Mouse (Mus musculus) kidney, embryonic 15.5 days (tissue): ENCODE measurements around the gene Ssr2. TPM values are rescaled to one million over a fixed set of nuclear protein-coding genes. Genes with fewer than 3 reads are reported as not detected.

Source experiments
- ATAC-seq: fragments of 200-750 bp; cut with Nextera tagmentation; replicated peaks from 2 replicates; pipeline ENCODE4 v1.8.0; 2017; ENCODE audit warnings: moderate TSS enrichment; ENCODE audit not compliant: low FRiP score
- H3K27ac ChIP-seq: fragments of 300-500 bp; sonication (generic); 2 replicates; pipeline ENCODE4 v1.5.1; 2015; ENCODE audit warnings: mild to moderate bottlenecking, inconsistent platforms
- H3K27me3 ChIP-seq: fragments of 300-500 bp; sonication (generic); 2 replicates; pipeline ENCODE4 v1.6.1; 2015; ENCODE audit warnings: inconsistent platforms
- H3K36me3 ChIP-seq: fragments of 300-500 bp; sonication (generic); 2 replicates; pipeline ENCODE4 v1.6.1; 2015; ENCODE audit warnings: inconsistent platforms
- H3K4me1 ChIP-seq: fragments of 300-500 bp; sonication (generic); 2 replicates; pipeline ENCODE4 v1.6.1; 2015; ENCODE audit warnings: inconsistent platforms
- H3K4me2 ChIP-seq: fragments of 300-500 bp; sonication (generic); 2 replicates; pipeline ENCODE4 v1.6.1; 2015; ENCODE audit warnings: moderate library complexity, mild to moderate bottlenecking, inconsistent platforms
- H3K4me3 ChIP-seq: fragments of 300-500 bp; sonication (generic); replicated peaks from 2 replicates; pipeline ENCODE4 v1.5.1; 2015; ENCODE audit warnings: mild to moderate bottlenecking, inconsistent platforms
- H3K9ac ChIP-seq: fragments of 300-500 bp; sonication (generic); 2 replicates; pipeline ENCODE4 v1.6.1; 2015; ENCODE audit warnings: mild to moderate bottlenecking, inconsistent platforms
- H3K9me3 ChIP-seq: fragments of 300-500 bp; sonication (generic); replicated peaks from 2 replicates; pipeline ENCODE4 v1.6.1; 2016; ENCODE audit warnings: inconsistent platforms
- WGBS: fragments of 180-500 bp; shearing (Covaris S2); methylation state at CpG from one replicate; pipeline ENCODE4 v1.1.7; 2015; ENCODE audit warnings: mixed read lengths; 5-methylcytosine and 5-hydroxymethylcytosine counted together
- polyA plus RNA-seq: library from polyadenylated mRNA; unstranded; fragments of >200 nt; fragmentation: Nextera tagmentation; extraction: Ambion mirVana; gene quantifications from 2 replicates; pipeline ENCODE4 v1.2.1, GENCODE M21; 2015

Gene Ssr2
- polyA plus RNA-seq, 1 experiment from 2014 or later = 318 TPM

- Histone ChIP-seq H3K4me2 (peak overlapping the region; percentile 87), H3K36me3 (peaks cover 36% of the 10 kb centered on the region), H3K27me3 (no peaks in the 10 kb centered on the region), H3K9me3 (no peaks in the 10 kb centered on the region), H3K27ac (peak overlapping the region; percentile 69), H3K4me1 (peaks cover 70% of the 10 kb centered on the region), H3K4me3 (peak overlapping the region; percentile 88), H3K9ac (peak overlapping the region; percentile 97)
- no peak for ATAC-seq
- WGBS = 16% methylated on average over 3 of the region's 3 CpGs
These were observed 40.7 kb upstream of the Ssr2 start for GRCm38 (mm10) chr3:88535005-88535404.

GRCm38 (mm10) chr3:88535527-88535926 lies 40.1 kb upstream of the Ssr2 start:
- Histone ChIP-seq H3K4me2 (peak overlapping the region; percentile 87), H3K4me1 (peaks cover 68% of the 10 kb centered on the region), H3K27me3 (no peaks in the 10 kb centered on the region), H3K4me3 (peak overlapping the region; percentile 88), H3K9ac (peak overlapping the region; percentile 97), H3K9me3 (no peaks in the 10 kb centered on the region), H3K27ac (peak overlapping the region; percentile 69), H3K36me3 (peaks cover 42% of the 10 kb centered on the region)
- no peak for ATAC-seq
- WGBS = 32% methylated on average over 4 of the region's 4 CpGs

GRCm38 (mm10) chr3:88536103-88536930 lies 39.4 kb upstream of the Ssr2 start:
- WGBS = 6% methylated on average over 60 of the region's 64 CpGs
- ATAC-seq = peak; percentile 19
- Histone ChIP-seq H3K4me2 (peak overlapping the region; percentile 87), H3K27me3 (no peaks in the 10 kb centered on the region), H3K4me1 (peaks cover 68% of the 10 kb centered on the region), H3K9ac (peak overlapping the region; percentile 35), H3K36me3 (peaks cover 50% of the 10 kb centered on the region), H3K4me3 (peak overlapping the region; percentile 88), H3K9me3 (no peaks in the 10 kb centered on the region), H3K27ac (peak overlapping the region; percentile 69)

GRCm38 (mm10) chr3:88537146-88537545 lies 38.5 kb upstream of the Ssr2 start:
- no peaks in the 10 kb centered on the region for H3K27me3 ChIP-seq
- H3K4me2 ChIP-seq = peak overlapping the region; percentile 87
- H3K4me3 ChIP-seq = peak overlapping the region; percentile 88
- peaks cover 52% of the 10 kb centered on the region for H3K36me3 ChIP-seq
- H3K9me3 ChIP-seq = no peaks in the 10 kb centered on the region
- peak overlapping the region; percentile 69; the same call in 1 of the 2 replicates for H3K27ac ChIP-seq
- ATAC-seq = no peak
- 68% methylated on average over 6 of the region's 6 CpGs for WGBS
- peaks cover 74% of the 10 kb centered on the region for H3K4me1 ChIP-seq
- H3K9ac ChIP-seq = peak overlapping the region; percentile 35; the same call in 1 of the 2 replicates

- H3K27ac ChIP-seq = peak overlapping the region; percentile 38; the same call in 1 of the 2 replicates
These were observed 37.2 kb upstream of the Ssr2 start for GRCm38 (mm10) chr3:88538271-88539145.

GRCm38 (mm10) chr3:88539397-88539796 lies 36.3 kb upstream of the Ssr2 start:
- Histone ChIP-seq H3K9ac (no peak overlapping the region), H3K27ac (no peak overlapping the region), H3K4me2 (no peak overlapping the region), H3K36me3 (peaks cover 52% of the 10 kb centered on the region), H3K4me1 (peaks cover 69% of the 10 kb centered on the region), H3K9me3 (no peaks in the 10 kb centered on the region), H3K27me3 (no peaks in the 10 kb centered on the region), H3K4me3 (no peak overlapping the region)
- 27% methylated on average over 3 of the region's 3 CpGs for WGBS
- ATAC-seq = no peak

More at GRCm38 (mm10) chr3:88538271-88539145, 37.2 kb upstream of the Ssr2 start:
- no peak for ATAC-seq
- peaks cover 73% of the 10 kb centered on the region for H3K4me1 ChIP-seq
- no peaks in the 10 kb centered on the region for H3K9me3 ChIP-seq
- 47% methylated on average over 9 of the region's 9 CpGs for WGBS
- no peak overlapping the region for H3K4me2 ChIP-seq
- H3K4me3 ChIP-seq = 0 out of 2 replicates have a peak overlapping the region, but pooled peaks have one; percentile 5
- peak overlapping the region; percentile 2; the same call in 1 of the 2 replicates for H3K9ac ChIP-seq
- H3K36me3 ChIP-seq = peaks cover 52% of the 10 kb centered on the region
- no peaks in the 10 kb centered on the region for H3K27me3 ChIP-seq

GRCm38 (mm10) chr3:88540085-88540484 lies 35.6 kb upstream of the Ssr2 start:
- Histone ChIP-seq H3K4me3 (no peak overlapping the region), H3K27ac (peak overlapping the region; percentile 5; the same call in 1 of the 2 replicates), H3K36me3 (peaks cover 52% of the 10 kb centered on the region), H3K4me2 (no peak overlapping the region), H3K27me3 (no peaks in the 10 kb centered on the region), H3K9me3 (no peaks in the 10 kb centered on the region), H3K4me1 (peaks cover 68% of the 10 kb centered on the region), H3K9ac (no peak overlapping the region)
- no peak for ATAC-seq
- whole genome bisulfite sequencing = 63% methylated on average over 5 of the region's 5 CpGs

GRCm38 (mm10) chr3:88541622-88542401 lies 33.9 kb upstream of the Ssr2 start:
- Histone ChIP-seq H3K4me1 (peaks cover 56% of the 10 kb centered on the region), H3K4me2 (no peak overlapping the region), H3K27me3 (no peaks in the 10 kb centered on the region), H3K9ac (no peak overlapping the region), H3K4me3 (no peak overlapping the region), H3K27ac (peak overlapping the region; percentile 39; the same call in 1 of the 2 replicates), H3K9me3 (no peaks in the 10 kb centered on the region), H3K36me3 (peaks cover 42% of the 10 kb centered on the region)
- 72% methylated on average over 7 of the region's 7 CpGs for WGBS
- ATAC-seq = no peak

GRCm38 (mm10) chr3:88542486-88542885 lies 33.2 kb upstream of the Ssr2 start:
- Histone ChIP-seq H3K9ac (no peak overlapping the region), H3K4me1 (peaks cover 53% of the 10 kb centered on the region), H3K27me3 (no peaks in the 10 kb centered on the region), H3K4me2 (no peak overlapping the region), H3K36me3 (peaks cover 36% of the 10 kb centered on the region), H3K27ac (no peak overlapping the region), H3K4me3 (no peak overlapping the region), H3K9me3 (no peaks in the 10 kb centered on the region)
- 54% methylated on average over 4 of the region's 4 CpGs for WGBS
- ATAC-seq = no peak

- H3K4me1 ChIP-seq = peaks cover 48% of the 10 kb centered on the region
- no peak overlapping the region for H3K27ac ChIP-seq
- ATAC-seq = no peak
- 83% methylated on average over 8 of the region's 8 CpGs for WGBS
- no peaks in the 10 kb centered on the region for H3K27me3 ChIP-seq
- H3K4me3 ChIP-seq = no peak overlapping the region
- H3K9me3 ChIP-seq = no peaks in the 10 kb centered on the region
- no peak overlapping the region for H3K9ac ChIP-seq
- H3K36me3 ChIP-seq = peaks cover 29% of the 10 kb centered on the region
- H3K4me2 ChIP-seq = no peak overlapping the region
These were observed 32.5 kb upstream of the Ssr2 start for GRCm38 (mm10) chr3:88543174-88543573.

GRCm38 (mm10) chr3:88543651-88544410 lies 31.8 kb upstream of the Ssr2 start:
- H3K4me3 ChIP-seq = no peak overlapping the region
- peaks cover 46% of the 10 kb centered on the region for H3K4me1 ChIP-seq
- WGBS = 60% methylated on average over 5 of the region's 5 CpGs
- H3K27me3 ChIP-seq = no peaks in the 10 kb centered on the region
- H3K9me3 ChIP-seq = no peaks in the 10 kb centered on the region
- H3K9ac ChIP-seq = no peak overlapping the region
- H3K36me3 ChIP-seq = peaks cover 23% of the 10 kb centered on the region
- no peak overlapping the region for H3K4me2 ChIP-seq
- H3K27ac ChIP-seq = no peak overlapping the region
- no peak for ATAC-seq
